Mouse (Mus musculus): ENCODE measurements around the gene Tmem97.

DNA sequence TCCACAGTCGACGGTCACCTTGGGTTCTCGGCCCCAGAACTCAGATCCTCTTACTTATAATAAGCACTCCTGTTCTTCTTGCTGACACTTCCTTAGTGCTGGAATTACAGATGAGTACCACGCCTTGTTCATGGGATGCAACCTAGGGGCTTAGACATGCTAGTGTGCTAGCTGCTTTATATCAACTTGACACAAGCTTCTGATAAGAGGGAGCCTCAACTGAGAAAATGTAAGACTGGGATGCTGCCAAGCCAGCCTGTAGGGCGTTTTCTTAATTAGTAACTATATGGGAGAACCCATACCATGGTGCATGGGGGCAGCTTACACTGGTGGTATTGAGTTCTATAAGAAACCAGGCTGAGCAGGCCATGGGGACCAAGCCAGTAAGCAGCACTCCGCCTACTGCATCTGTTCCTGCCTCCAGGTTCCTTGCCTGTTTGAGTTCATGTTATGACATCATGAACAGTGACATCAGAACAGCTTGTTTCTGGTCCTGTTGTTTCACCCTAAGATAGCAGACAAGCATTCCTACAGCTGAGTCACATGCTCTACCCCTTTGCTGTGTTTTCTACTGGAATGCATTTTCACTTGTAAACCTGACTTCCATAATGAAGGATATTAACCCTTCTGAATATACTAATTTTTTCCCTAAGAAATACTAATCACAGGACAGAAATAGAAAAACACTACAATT lies 43.8 kb upstream of the Tmem97 start:
- no peak for TF ChIP-seq CTCF (IDR thresholded peaks at IDR 0.05; ENCODE audit: control insufficient read depth, insufficient read depth, low read length)
- TF ChIP-seq POLR2A (IDR thresholded peaks at IDR 0.05; ENCODE audit: borderline replicate concordance, control insufficient read depth, low read depth, low read length), result no peak
